Mouse (Mus musculus) E14TG2a.4 (cell line): Measurements from ENCODE around the gene Hist2h2aa1.

Experiments
- CTCF ChIP-seq: conservative IDR thresholded peaks from 2 replicates; pipeline ENCODE4 v1.5.1; 2014; ENCODE audit warnings: low read length
- NANOG ChIP-seq: IDR thresholded peaks from 2 replicates; pipeline ENCODE4 v1.6.1; 2014; ENCODE audit warnings: borderline replicate concordance, low read length, mixed read lengths
- POU5F1 ChIP-seq: IDR thresholded peaks from 2 replicates; pipeline ENCODE4 v1.6.1; 2014; ENCODE audit warnings: low read length, borderline replicate concordance

GRCm38 (mm10) chr3:96266132-96266710 is 20.9 kb downstream of the Hist2h2aa1 start:
- TF ChIP-seq CTCF (no peak), NANOG (no peak), POU5F1 (no peak)
